Mouse (Mus musculus): ENCODE measurements around the gene 2300009A05Rik. TPM values are rescaled to one million over a fixed set of nuclear protein-coding genes. Genes with fewer than 3 reads are reported as not detected.

The 2300009A05Rik gene
- polyA plus RNA-seq, 1 experiment from 2014 or later = 61.8 TPM

DNA sequence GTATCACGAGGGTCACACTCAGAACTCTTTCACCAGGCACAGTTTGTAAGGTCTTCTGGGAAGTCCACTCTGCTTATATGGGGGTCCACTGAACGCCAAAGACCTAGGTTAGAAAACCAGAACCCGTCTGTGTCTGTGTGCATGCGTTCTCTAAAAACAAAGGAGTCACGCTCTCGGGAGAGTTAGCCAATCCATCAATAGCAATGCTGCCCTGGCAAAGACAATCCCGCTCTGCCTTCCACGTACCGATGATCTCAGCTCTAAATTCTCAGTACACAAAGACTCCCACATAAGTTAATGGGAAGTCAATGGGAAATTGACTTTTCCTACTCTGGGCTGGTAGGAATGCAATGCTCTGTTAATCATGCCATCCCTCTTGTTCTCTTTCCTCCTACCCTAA is 42.8 kb downstream of the 2300009A05Rik start:
- H3K27me3 ChIP-seq (replicated peaks; ENCODE audit: control insufficient read depth, insufficient read depth, low read length) = no peaks in the 10 kb centered on the region
- H3K4me2 ChIP-seq (ENCODE audit: low read length) = no peak overlapping the region
- ATAC-seq = no peak
- WGBS = 83% methylated on average over 9 of the region's 9 CpGs
- H3K9me3 ChIP-seq (ENCODE audit: control insufficient read depth, low read length) = no peaks in the 10 kb centered on the region
- no peak overlapping the region for H3K27ac ChIP-seq (ENCODE audit: low read length)
- no peaks in the 10 kb centered on the region for H3K4me1 ChIP-seq (replicated peaks; ENCODE audit: control insufficient read depth, insufficient read depth, low read length)
- no peaks in the 10 kb centered on the region for H3K36me3 ChIP-seq (ENCODE audit: control insufficient read depth, insufficient read depth)
- no peak overlapping the region for H3K4me3 ChIP-seq (replicated peaks; ENCODE audit: low read length)
- H3K9ac ChIP-seq (replicated peaks; ENCODE audit: low read depth, low read length) = no peak overlapping the region

DNA sequence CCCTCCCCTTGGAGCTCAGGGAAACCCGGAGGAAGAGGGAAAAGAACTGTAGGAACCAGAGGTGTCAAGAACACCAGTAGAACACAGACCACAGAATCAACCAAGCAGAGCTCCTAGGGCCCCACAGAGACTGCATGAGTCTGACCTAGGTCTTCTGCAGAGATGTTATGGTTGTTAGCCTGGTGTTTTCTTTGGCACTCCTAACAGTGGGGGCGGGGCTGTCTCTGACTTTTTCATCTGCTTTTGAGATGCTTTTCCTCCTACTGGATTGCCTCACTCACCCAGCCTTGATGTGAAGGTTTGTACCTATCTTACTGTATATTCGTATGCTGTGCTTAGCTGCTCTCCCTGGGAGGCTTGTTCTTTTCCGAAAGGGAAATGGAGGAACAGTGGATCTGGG is 44.9 kb downstream of the 2300009A05Rik start:
- H3K4me1 ChIP-seq (replicated peaks; ENCODE audit: control insufficient read depth, insufficient read depth, low read length) = no peaks in the 10 kb centered on the region
- no peaks in the 10 kb centered on the region for H3K9me3 ChIP-seq (ENCODE audit: control insufficient read depth, low read length)
- no peak overlapping the region for H3K27ac ChIP-seq (ENCODE audit: low read length)
- WGBS = 97% methylated on average over 4 of the region's 4 CpGs
- ATAC-seq = no peak
- H3K27me3 ChIP-seq (replicated peaks; ENCODE audit: control insufficient read depth, insufficient read depth, low read length) = no peaks in the 10 kb centered on the region
- no peak overlapping the region for H3K9ac ChIP-seq (replicated peaks; ENCODE audit: low read depth, low read length)
- no peaks in the 10 kb centered on the region for H3K36me3 ChIP-seq (ENCODE audit: control insufficient read depth, insufficient read depth)
- no peak overlapping the region for H3K4me2 ChIP-seq (ENCODE audit: low read length)
- H3K4me3 ChIP-seq (replicated peaks; ENCODE audit: low read length) = no peak overlapping the region

DNA sequence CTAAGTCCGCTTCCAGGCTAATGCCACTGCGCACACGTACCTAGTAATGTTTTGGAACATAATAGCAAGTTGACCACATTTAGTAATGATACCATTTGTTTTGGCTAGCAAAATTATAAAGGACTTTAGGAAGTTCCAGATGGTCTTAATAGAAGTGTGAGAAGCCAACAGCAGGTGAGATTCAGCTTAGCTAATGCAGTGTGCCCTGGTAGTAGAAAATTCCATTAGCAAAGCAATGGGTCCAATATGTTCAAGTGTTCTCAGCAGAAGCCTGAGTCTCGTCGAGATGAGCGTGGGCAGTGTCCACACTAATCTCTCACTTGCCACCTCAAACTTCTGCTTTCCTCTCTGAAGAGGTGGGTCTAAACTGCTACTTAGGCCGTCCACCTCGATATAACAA is 49.0 kb downstream of the 2300009A05Rik start:
- WGBS = 82% methylated on average over 8 of the region's 8 CpGs
- Histone ChIP-seq H3K36me3 (ENCODE audit: control insufficient read depth, insufficient read depth) (no peaks in the 10 kb centered on the region), H3K27me3 (replicated peaks; ENCODE audit: control insufficient read depth, insufficient read depth, low read length) (no peaks in the 10 kb centered on the region), H3K4me2 (ENCODE audit: low read length) (no peak overlapping the region), H3K4me1 (replicated peaks; ENCODE audit: control insufficient read depth, insufficient read depth, low read length) (no peaks in the 10 kb centered on the region), H3K9ac (replicated peaks; ENCODE audit: low read depth, low read length) (no peak overlapping the region), H3K9me3 (ENCODE audit: control insufficient read depth, low read length) (no peaks in the 10 kb centered on the region), H3K27ac (ENCODE audit: low read length) (no peak overlapping the region), H3K4me3 (replicated peaks; ENCODE audit: low read length) (no peak overlapping the region)
- ATAC-seq = no peak

DNA sequence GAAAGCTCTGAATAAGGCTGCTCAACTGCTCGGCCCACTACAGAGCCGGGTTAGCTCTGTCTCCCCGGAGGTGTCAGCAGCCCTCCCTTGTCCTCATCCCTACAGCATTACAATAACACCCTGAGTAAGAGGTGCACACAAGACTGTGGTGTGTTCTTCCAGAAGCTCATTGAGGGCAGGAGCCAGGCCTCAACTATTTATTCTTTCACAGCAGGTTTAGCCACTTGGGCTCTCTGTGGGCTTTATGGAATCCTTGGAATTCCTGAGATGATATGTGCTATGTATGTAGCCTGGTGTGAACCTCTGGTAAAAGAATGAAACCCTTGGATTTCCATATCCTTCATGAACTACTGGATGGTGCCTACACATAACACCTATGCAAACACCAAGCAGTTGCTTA is 49.8 kb downstream of the 2300009A05Rik start:
- H3K4me1 ChIP-seq (replicated peaks; ENCODE audit: control insufficient read depth, insufficient read depth, low read length) = no peaks in the 10 kb centered on the region
- no peak overlapping the region for H3K4me3 ChIP-seq (replicated peaks; ENCODE audit: low read length)
- no peaks in the 10 kb centered on the region for H3K36me3 ChIP-seq (ENCODE audit: control insufficient read depth, insufficient read depth)
- WGBS = 81% methylated on average over 3 of the region's 3 CpGs
- H3K27ac ChIP-seq (ENCODE audit: low read length) = no peak overlapping the region
- ATAC-seq = no peak
- no peaks in the 10 kb centered on the region for H3K27me3 ChIP-seq (replicated peaks; ENCODE audit: control insufficient read depth, insufficient read depth, low read length)
- no peak overlapping the region for H3K9ac ChIP-seq (replicated peaks; ENCODE audit: low read depth, low read length)
- H3K4me2 ChIP-seq (ENCODE audit: low read length) = no peak overlapping the region
- H3K9me3 ChIP-seq (ENCODE audit: control insufficient read depth, low read length) = no peaks in the 10 kb centered on the region

DNA sequence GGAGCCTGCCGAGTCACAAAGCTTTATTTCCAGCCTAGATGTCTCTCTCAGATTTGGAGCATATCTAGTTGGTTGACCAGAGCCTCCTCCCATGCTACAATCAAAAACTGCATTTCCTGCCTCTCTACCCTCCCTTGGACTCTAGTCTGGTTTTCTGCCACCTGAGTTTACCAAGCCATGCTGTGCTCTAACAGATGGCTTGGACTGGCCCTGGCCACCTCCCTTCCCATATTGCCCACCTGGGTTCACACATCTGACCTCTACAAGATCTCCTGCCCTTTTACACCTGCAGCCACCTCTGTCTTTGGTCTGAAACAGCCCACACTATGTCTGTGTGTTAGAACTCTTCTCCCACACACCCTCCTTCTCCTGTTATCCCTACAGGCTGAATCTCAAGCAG is 50.9 kb downstream of the 2300009A05Rik start:
- no peaks in the 10 kb centered on the region for H3K9me3 ChIP-seq (ENCODE audit: control insufficient read depth, low read length)
- H3K4me2 ChIP-seq (ENCODE audit: low read length) = no peak overlapping the region
- no peaks in the 10 kb centered on the region for H3K27me3 ChIP-seq (replicated peaks; ENCODE audit: control insufficient read depth, insufficient read depth, low read length)
- H3K27ac ChIP-seq (ENCODE audit: low read length) = no peak overlapping the region
- no peaks in the 10 kb centered on the region for H3K4me1 ChIP-seq (replicated peaks; ENCODE audit: control insufficient read depth, insufficient read depth, low read length)
- 83% methylated on average over 1 of the region's 1 CpGs for WGBS
- H3K9ac ChIP-seq (replicated peaks; ENCODE audit: low read depth, low read length) = no peak overlapping the region
- no peak overlapping the region for H3K4me3 ChIP-seq (replicated peaks; ENCODE audit: low read length)
- H3K36me3 ChIP-seq (ENCODE audit: control insufficient read depth, insufficient read depth) = no peaks in the 10 kb centered on the region
- no peak for ATAC-seq

DNA sequence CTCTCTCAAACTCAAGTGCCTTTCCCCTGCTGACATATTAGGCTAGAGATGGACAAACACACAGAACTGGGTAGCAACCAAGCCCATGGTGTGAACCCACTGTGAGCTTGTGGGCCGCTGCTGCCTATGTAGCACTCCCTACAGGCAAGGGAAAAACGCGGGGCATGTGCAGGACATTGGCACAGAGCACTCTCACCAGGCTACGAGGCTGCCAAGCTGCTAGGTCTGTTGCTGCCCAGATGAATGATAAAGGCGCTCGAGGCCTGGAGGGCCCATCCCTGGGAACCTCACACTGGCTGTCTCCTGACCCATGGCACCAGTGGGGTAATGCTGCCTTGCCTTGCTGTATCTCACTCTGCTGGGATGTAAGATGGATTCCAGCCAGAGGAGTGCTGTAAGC is 53.0 kb downstream of the 2300009A05Rik start:
- H3K4me1 ChIP-seq (replicated peaks; ENCODE audit: control insufficient read depth, insufficient read depth, low read length) = no peaks in the 10 kb centered on the region
- no peak overlapping the region for H3K9ac ChIP-seq (replicated peaks; ENCODE audit: low read depth, low read length)
- WGBS = 80% methylated on average over 6 of the region's 6 CpGs
- H3K27me3 ChIP-seq (replicated peaks; ENCODE audit: control insufficient read depth, insufficient read depth, low read length) = no peaks in the 10 kb centered on the region
- no peak overlapping the region for H3K27ac ChIP-seq (ENCODE audit: low read length)
- ATAC-seq = no peak
- no peak overlapping the region for H3K4me2 ChIP-seq (ENCODE audit: low read length)
- H3K36me3 ChIP-seq (ENCODE audit: control insufficient read depth, insufficient read depth) = no peaks in the 10 kb centered on the region
- H3K9me3 ChIP-seq (ENCODE audit: control insufficient read depth, low read length) = no peaks in the 10 kb centered on the region
- H3K4me3 ChIP-seq (replicated peaks; ENCODE audit: low read length) = no peak overlapping the region

Other genes starting within 250 kb of the 2300009A05Rik start
- 39.9 and 45.6 TPM in 2 replicates for gene Map2k5, start 21.3 kb downstream of the 2300009A05Rik start, polyA plus RNA-seq (2015; fragmentation: Nextera tagmentation; extraction: Ambion mirVana)
- gene Iqch, start 203.2 kb upstream of the 2300009A05Rik start, polyA plus RNA-seq (2015; fragmentation: Nextera tagmentation; extraction: Ambion mirVana) = 0.10 and 0.24 TPM in 2 replicates
- 58.5 and 65.1 TPM in 2 replicates for gene Aagab, start 203.4 kb upstream of the 2300009A05Rik start, polyA plus RNA-seq (2015; fragmentation: Nextera tagmentation; extraction: Ambion mirVana)